Mouse (Mus musculus): ENCODE data around the gene Cacna1d.

Cacna1d gene

GRCm38 (mm10) chr14:30217124-30217523 is 274.1 kb downstream of the Cacna1d start:
- peak in 1 of 2 experiments; percentile 36 for DNase-seq (ENCODE audit: low spot score in 2 of 2)

GRCm38 (mm10) chr14:30208156-30208555 is 283.1 kb downstream of the Cacna1d start:
- no peak for DNase-seq (ENCODE audit: low spot score in 2 of 2)

- no peak for DNase-seq (ENCODE audit: low spot score in 2 of 2)
These were observed 285.4 kb downstream of the Cacna1d start for GRCm38 (mm10) chr14:30205821-30206220.

- DNase-seq (ENCODE audit: low spot score in 2 of 2): no peak
These were observed 286.7 kb downstream of the Cacna1d start for GRCm38 (mm10) chr14:30204526-30204925.

- DNase-seq (ENCODE audit: low spot score in 2 of 2): no peak
These were observed 290.9 kb downstream of the Cacna1d start for GRCm38 (mm10) chr14:30200310-30200709.

- no peak for DNase-seq (ENCODE audit: low spot score in 2 of 2)
These were observed 292.4 kb downstream of the Cacna1d start for GRCm38 (mm10) chr14:30198882-30199281.

GRCm38 (mm10) chr14:30198116-30198515 is 293.1 kb downstream of the Cacna1d start:
- DNase-seq (ENCODE audit: low spot score in 2 of 2): no peak

- no peak for DNase-seq (ENCODE audit: low spot score in 2 of 2)
These were observed 294.3 kb downstream of the Cacna1d start for GRCm38 (mm10) chr14:30196959-30197358.

GRCm38 (mm10) chr14:30196235-30196634 is 295.0 kb downstream of the Cacna1d start:
- DNase-seq (ENCODE audit: low spot score in 2 of 2): peak; percentile 51 to 69

- no peak for DNase-seq (ENCODE audit: low spot score in 2 of 2)
These were observed 300.8 kb downstream of the Cacna1d start for GRCm38 (mm10) chr14:30190308-30190971.

GRCm38 (mm10) chr14:30185616-30186274 is 305.5 kb downstream of the Cacna1d start:
- no peak for DNase-seq (ENCODE audit: low spot score in 2 of 2)

GRCm38 (mm10) chr14:30184445-30185152 is 306.7 kb downstream of the Cacna1d start:
- DNase-seq (ENCODE audit: low spot score in 2 of 2): no peak

GRCm38 (mm10) chr14:30184013-30184412 is 307.2 kb downstream of the Cacna1d start:
- DNase-seq (ENCODE audit: low spot score in 2 of 2): no peak

- DNase-seq (ENCODE audit: low spot score in 2 of 2): no peak
These were observed 308.4 kb downstream of the Cacna1d start for GRCm38 (mm10) chr14:30182624-30183524.

GRCm38 (mm10) chr14:30178306-30178705 is 312.9 kb downstream of the Cacna1d start:
- DNase-seq (ENCODE audit: low spot score in 2 of 2): no peak

GRCm38 (mm10) chr14:30177850-30178249 is 313.4 kb downstream of the Cacna1d start:
- no peak for DNase-seq (ENCODE audit: low spot score in 2 of 2)

- no peak for DNase-seq (ENCODE audit: low spot score in 2 of 2)
These were observed 315.9 kb downstream of the Cacna1d start for GRCm38 (mm10) chr14:30175362-30175761.

GRCm38 (mm10) chr14:30172821-30173755 is 318.2 kb downstream of the Cacna1d start:
- DNase-seq (ENCODE audit: low spot score in 2 of 2): no peak

GRCm38 (mm10) chr14:30171593-30171992 is 319.7 kb downstream of the Cacna1d start:
- DNase-seq (ENCODE audit: low spot score in 2 of 2): no peak

- DNase-seq (ENCODE audit: low spot score in 2 of 2): no peak
These were observed 320.2 kb downstream of the Cacna1d start for GRCm38 (mm10) chr14:30171008-30171407.

- no peak for DNase-seq (ENCODE audit: low spot score in 2 of 2)
These were observed 321.8 kb downstream of the Cacna1d start for GRCm38 (mm10) chr14:30169455-30169854.

All from left cerebral cortex, adult 9 months (tissue).